Mouse (Mus musculus) olfactory bulb, adult 2 months (tissue): Measurements from ENCODE around the gene Cacna1d.

ENCODE experiments used
- CTCF ChIP-seq: fragments of 200-500 bp; IDR thresholded peaks from 2 replicates; pipeline ENCODE4 v1.5.1; 2012; ENCODE audit warnings: low read depth, mild to moderate bottlenecking, low read length, moderate library complexity; ENCODE audit not compliant: insufficient read depth
- POLR2A ChIP-seq: fragments of 200-500 bp; IDR thresholded peaks from 2 replicates; pipeline ENCODE4 v1.6.1; 2012; ENCODE audit warnings: mild to moderate bottlenecking, low read depth, low read length, moderate library complexity; ENCODE audit not compliant: insufficient read depth

- no peak for TF ChIP-seq CTCF
- no peak for TF ChIP-seq POLR2A
Measured at GRCm38 (mm10) chr14:30242166-30242817, 249.0 kb downstream of the Cacna1d start.
